Mouse (Mus musculus): ENCODE data around the gene Adamts4.

Adamts4 gene

DNA sequence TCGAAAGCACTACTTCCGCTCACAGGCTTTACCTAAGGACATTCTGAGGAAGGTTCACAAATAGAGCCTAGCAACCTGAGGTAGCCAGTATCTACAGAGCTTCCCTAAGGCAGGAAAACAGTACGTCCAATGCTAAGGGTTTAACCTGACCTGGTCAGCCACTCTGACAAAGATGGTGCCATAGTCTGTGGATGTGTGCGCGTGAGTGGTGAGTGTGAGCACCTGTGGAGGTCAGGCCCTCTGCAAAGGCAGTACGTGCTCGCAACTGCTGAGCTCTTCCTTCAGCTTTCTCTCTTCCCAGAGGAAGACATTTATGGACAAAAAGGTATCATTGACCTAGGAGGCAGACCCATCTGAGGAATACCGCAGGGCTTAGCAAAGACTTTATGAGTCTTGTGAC is 28.2 kb downstream of the Adamts4 start:
- DNase-seq (ENCODE audit: extremely low read depth, low read depth) = no peak

DNA sequence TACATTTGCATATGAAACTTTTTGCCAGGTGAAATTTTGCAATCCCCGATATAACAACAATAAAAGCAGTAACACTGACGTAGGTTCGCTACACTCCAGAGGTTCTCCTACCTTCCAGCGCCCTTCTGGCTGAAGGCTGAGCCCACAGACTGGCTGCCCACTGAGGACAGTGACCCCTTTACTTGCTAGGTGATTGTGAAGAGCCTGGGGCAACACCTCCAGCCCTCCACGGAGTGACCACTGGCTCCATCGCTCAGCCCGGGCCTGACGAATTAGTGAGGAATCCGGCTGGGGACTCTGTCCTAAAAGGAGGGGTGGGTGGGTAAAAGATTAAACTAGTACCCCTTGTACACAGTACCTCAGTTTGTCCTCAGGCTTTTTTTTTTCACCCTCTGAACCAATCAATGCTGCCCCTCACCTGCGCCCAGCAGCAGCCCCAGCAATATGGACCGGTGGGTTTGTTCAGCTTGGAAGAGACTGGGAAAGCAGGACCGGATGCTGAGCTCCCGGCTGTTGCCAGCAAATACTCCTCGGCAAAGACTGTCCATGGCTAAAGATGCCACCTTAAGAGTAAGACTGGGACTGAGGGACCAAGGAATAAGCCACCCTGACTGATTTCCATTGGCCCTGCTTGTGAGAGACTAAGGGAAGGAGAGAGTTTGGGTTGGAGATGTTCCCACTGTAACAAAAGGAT is 28.9 kb downstream of the Adamts4 start:
- no peak for DNase-seq (ENCODE audit: extremely low read depth, low read depth)

DNA sequence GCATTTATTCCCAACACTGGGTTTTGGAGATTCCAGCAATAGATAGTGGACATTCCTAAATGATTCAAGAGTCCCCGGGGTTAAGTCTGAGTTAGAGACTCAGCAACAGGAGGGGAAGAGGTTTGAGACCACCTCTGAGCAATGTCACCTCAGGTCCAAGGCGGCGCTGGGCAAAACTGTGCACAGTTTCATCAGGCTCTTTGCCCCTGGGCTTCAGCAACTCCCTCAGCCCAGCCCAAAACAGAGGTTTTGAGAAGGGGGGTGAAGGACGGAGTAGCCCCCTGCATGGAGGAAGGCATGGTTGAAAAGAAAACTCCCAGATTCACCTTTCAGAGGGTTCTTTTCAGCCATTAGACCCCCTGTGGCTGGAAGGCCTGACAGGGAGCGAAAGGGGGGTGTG is 29.5 kb downstream of the Adamts4 start:
- DNase-seq (ENCODE audit: extremely low read depth, low read depth) = no peak

DNA sequence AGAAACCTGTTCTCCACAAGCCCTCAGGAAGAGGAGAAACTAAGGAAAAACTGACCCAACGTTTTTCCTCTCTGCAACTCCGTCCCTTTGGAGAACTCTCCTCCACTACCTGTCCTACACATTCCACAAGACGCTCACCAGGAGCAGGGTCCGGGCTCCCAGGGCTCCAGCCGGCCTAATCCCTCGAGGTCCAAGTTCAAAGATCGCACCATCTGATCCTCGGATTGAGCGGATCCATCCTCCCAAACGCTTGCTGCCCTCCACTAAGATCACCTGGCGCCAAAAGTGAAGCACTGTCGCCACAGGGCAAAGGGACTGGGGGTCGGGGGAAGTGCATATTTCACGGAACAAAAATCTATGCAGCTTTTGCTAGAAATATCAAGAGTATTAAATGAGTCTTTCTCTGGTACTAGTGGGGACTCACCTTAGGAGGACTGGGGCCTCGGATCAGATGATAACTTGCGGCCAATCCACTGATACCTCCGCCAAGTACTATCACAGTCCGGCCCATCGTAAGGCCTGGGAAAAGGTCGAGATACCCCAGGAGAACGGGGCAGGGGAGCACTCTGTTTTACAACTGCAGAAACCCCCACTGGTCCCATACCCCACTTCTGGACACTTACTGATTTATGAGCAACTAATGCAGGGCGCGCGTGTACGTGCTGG is 30.2 kb downstream of the Adamts4 start:
- no peak for DNase-seq (ENCODE audit: extremely low read depth, low read depth)

DNA sequence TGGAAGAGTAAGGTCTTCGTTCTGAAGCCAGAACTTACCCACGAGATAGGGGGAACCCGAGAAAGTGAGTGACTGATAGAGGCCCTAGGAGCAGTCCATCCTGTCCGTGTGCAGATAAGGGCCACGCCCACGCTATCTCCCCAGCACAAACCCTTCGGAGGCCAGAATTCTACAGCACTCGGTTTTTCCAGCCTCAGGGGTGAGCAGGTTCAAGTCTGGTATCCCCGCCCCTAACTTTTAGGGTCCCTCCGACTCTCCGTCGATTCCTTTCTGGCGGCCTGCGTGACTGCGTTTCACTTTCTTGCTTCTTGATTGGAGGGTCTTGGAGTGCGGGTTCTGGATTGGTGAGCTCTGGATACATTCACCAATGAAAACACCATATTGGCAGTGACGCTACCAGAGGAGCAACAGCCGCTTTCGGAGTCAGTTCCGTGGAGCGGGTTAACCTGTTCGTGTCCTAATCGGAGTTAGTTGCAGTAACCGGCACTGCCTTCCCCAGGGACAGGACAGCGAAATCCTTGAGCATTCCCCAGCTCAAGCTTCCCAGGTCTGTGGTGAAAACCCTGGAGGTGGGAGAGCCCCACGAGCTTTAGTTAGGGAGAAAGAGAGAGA is 30.8 kb downstream of the Adamts4 start, which contains the start of gene Ppox:
Gene Ppox, minus strand, starts transcription at position 271 of the 612 bp plus-strand sequence.
- peak; percentile 100 for DNase-seq (ENCODE audit: extremely low read depth, low read depth)

DNA sequence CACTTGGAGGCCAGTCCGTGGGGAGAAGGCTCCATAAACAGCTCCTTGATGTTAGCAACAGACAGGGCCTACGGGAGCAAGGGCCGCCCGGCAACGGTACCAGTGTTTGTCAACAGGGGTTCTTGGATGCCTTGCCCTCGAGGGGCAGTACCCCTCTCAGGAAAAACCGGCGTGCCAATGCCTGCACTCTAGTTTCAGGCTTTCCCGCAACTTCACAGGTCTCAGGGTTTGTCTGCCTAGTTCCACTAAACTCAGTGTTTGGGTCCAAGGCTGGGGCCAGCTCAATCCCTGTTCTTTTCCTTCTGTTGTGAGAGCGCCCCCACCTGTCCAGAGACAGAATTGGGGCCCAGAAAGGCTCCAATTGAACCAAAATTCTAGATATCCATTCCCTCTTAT is 31.3 kb downstream of the Adamts4 start:
- peak; percentile 73 for DNase-seq (ENCODE audit: extremely low read depth, low read depth)

DNA sequence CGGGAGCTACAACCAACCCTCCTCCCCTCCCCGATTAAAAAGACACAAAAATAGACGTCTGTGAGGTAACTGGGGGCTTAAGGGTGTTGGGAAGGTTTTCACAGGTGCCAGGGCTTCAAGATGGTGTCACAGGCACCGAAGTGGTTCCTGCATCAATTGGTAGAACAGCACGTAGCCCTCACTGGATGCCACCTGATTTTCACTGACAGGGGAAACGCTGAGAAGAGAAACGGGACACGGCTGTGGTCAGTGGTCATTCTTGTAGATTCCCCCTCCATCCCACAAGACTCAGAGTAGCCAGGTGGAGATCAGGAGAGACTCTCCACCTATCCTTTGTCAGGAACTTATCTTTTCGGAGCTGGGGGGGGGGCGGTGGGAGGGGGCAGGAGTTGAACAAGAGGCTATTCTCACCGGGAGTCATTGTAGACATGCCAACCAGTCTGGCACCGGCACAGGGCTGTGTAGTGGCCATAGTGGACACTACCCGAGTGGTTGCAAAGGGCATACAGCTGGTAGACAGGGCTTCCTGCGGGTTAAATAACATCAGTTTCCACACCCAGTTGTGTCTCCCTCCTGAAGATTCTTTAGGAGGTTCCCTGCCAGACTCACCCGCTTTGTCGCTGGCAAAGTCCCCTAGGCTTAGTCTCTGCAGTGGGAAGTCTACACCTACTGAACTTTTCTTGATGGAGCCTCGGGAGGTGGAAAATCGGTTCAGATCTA is 32.0 kb downstream of the Adamts4 start:
- DNase-seq (ENCODE audit: extremely low read depth, low read depth) = no peak

DNA sequence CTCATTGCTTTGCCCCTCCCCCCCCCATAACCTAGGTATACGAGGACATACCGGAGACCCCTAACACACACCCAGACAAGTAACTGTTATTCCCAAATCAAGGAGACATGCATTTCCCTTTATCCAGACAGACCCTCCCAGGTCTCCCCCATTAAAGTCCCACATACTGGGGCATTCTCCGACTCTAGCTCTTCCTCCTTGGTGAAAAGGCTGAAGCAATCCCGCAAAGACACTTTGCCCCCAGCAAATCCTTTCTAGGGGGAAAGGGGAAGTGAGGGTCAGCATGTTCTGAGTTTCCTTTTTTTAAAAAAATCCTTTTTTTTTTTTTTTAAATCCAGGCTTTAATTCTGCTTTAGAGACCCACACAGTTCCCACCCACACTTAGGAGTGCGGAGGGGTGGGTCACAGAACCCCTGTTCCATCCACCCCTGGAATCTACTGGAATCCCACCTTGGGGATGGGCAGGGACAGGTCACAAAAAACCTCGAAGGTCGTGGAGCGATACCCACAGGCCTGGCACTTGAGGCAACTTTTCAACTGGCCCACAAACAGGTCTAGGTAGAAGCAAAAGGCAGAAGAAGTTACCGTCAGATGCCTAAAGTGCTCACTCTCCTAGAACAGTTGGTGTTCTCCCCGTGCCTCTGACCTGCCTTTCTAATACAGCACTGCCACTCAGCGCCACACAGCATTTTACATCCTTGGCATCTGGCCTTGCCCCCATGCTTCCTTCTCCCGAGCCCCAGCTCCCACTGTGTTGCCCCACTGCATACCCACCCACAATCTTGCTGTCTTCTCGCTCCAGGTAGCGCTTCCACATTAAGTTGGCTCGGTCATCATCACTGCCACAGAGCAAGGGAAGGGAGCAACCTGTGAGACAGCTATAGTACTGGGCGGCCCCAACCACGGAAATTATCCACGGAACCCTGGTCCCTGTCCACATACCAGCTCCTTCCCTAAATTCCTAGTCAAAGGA is 33.3 kb downstream of the Adamts4 start:
- no peak for DNase-seq (ENCODE audit: extremely low read depth, low read depth)

DNA sequence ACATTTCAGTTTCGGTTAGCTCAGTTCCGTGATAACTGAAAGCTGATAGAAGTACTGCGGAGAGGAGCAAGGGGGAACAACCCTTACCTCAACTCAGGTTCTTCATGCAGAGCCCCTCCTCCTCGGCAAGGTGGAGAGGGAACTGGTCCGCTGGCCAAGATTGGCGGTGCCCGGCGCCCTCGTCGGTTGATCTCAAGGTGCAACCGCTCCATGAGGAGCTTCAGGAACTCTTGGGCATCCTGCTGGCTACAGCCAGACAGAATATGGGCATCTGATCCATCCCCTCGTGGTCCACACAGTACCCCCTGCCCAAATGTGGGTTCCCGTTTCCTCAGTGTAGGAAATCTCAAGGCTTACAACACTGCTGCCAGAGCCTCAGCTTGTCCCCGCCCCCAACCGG is 34.3 kb downstream of the Adamts4 start:
- DNase-seq (ENCODE audit: extremely low read depth, low read depth) = no peak

DNA sequence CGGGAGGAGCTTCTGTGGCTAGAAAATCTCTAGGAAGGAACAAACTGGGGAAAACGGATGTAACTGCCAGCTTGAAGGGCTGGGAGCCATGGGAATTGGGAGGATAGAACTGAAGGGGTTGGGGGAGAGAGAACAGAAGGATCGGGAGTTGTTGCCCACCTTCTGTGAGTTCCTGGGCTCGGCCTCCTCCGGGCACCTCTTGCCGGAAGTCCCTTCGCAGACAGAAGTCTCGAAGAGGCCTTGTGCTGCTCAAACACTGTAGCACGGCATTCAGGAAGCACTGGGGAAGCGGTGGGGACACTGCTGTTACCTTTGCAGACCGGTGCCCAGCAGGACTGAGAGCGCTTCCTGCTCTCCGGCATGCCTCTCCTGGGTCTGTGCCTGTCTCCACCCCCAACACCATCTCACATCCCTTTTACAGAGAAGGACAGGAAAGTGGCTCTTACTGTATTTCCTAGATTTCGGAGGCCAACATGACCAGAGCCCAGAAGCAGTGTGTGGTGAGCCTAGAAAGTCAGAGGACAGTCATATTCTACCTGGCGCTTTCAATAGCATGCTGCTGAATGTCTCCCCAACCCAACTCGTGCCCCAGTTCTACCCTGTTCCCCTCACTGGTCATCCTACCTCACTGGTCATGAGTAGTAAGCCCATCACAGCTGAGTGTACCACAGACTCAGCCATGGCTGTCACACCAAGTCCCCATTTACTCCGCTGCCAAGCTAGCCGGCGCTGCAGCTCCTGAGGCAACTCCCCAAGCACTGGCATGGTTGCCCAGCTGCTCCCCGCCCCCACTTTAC is 35.1 kb downstream of the Adamts4 start:
- no peak for DNase-seq (ENCODE audit: extremely low read depth, low read depth)

DNA sequence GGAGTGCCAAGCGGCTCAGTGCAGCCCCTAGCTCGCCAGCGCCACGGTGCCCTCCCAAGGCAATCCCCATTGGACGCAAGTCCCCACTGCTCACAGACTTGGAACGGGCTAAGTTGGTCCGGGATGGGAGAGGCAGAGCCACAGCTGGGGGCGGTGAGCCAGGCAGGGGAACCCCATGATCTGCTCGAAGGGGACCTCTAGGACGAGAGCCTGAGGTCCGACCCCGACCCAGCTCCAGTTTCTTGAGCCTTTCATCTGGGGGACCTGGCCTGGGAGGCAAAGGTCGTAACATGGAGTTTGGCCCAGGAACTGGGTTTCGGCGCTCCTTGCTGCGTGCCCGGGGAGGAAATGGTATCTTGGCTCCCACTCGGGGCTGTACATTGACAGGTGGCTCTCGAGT is 36.3 kb downstream of the Adamts4 start:
- DNase-seq (ENCODE audit: extremely low read depth, low read depth) = no peak

DNA sequence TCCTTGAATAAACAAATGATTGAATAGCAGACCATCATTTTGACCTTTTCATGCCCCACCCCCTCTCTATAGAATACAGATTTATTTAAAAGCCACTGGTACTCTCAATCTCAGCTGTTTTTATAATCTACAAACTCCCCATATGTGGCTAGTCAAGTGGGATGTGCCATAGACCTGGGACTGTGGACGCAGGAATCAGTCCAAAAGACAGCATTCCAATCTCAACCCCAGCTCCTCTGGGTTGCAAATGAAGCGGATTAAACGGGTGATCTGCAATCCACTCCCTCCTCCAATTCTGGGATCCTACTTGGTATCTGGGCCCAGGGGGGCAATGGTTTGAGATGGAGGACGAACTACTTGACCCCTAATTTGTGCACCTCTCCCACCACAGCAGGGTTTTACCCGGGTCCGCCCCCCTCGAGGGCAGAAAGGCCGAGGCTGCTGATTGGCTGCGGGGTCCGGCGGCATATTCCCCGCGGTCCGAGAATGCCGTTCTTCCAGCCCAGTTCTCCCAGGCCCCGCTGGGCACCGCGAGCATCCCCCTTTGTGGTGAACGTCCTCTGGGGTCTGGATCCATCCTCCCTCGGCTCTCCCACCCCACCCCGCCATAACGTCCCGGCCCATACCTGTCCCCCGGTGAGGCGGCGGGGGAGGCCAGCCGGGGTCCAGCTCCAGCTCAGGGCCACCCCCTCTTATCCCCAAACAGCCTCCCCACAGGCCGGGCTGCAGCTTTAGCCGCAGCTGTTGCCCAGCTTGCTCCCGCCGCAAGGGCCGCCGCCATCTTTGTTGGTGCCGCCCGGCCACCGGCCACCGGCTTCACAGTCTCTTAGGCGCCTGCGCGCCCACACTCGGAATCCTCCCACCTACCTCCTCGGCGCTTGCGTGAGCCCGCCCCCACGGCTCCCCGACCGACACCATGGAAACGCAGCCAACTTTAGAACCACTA is 37.2 kb downstream of the Adamts4 start, which contains the start of gene Usp21:
Gene Usp21, minus strand, starts transcription at position 856 of the 946 bp plus-strand sequence.
- peak; percentile 66 for DNase-seq (ENCODE audit: extremely low read depth, low read depth)

DNA sequence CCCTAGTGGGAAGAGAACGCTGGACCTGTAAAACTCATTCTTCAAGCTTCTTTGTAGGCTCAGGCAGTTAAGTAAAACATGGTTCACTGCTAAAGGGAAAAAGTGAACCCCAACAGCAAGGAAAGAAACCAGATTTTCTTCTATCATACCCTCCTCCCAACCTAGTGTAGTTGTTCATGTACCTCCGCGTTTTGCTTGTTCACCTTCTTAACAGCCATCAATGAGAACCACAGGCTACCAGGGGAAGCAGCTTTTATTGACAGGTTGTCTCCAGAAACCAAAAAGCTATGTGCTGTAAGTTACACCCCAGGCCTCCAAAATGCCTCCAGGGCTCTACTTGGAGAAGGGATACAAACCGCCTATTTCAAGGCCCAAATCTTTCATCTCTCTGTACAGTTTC is 38.1 kb downstream of the Adamts4 start:
- no peak for DNase-seq (ENCODE audit: extremely low read depth, low read depth)

DNA sequence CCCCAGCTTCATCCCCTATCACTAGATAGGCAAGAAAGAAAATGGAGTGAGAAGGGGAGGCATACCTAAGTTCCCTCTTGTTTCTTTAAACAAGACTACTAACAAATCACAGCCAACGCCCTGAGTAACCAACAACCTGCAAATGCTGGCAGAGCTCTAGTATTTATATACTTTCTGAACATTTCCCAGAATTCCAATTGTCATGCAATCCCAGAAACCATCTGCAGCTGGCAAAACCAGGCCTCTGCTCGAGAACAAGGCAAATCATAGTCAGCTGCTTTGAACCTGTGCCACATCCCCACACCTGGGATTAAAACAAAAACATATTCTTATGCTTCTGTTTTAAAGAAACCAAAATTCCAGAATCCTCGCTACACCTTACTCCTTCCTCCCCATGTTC is 43.1 kb downstream of the Adamts4 start:
- DNase-seq (ENCODE audit: extremely low read depth, low read depth) = no peak

DNA sequence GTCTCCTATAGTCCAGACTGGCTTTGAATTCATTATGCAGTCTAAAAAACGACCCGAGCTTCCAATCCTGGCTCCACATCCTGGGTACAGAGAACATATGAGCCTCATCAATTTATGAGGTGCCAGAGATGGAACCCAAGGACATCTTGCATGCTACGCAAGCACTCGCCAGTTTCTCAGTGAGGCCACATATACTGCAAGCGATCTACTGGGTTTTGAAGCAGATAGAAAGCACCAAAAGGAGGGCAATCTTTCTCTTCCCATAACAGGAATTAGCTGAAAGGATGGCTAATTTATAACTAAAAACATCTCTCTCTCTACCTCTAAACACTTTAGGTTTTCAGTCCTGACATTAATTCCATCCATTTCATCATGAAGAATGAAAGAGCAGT is 43.7 kb downstream of the Adamts4 start:
- no peak for DNase-seq (ENCODE audit: extremely low read depth, low read depth)

DNA sequence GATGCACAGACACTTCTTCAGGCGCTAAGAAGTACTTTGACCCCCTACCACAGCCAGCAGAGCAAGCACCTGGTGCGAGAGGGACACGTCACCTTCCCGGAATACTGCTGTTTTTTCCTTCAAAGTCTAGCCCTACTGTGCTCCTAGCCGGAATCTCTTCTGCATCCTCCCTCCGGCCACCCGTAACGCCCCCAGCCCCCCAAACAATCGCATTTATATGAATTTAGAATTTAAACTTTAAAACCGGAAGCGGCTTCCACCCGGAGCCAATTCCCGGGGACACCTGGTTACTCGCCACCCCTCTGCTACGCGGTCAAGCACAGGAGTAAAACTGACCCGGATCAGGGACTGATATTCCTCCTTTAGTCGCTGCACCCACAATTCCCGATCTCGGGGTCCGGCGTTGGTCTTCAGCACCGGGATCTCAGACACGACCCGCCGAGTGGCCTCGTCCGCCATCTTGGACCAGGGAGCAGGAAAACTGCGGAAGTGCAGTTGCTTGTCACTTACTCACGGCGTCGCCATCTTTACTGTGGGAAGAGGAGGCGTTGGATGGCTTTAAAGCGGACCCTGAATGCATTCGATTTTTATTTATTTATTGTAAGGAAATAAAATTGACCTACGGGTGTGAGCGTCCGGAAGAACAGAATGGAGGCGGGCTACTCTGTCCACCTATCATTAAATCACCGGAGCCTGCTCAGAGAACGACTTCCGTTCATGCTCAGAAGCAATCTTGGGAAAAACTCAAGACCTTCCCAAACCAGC is 44.3 kb downstream of the Adamts4 start, which contains the start of gene Ufc1:
Gene Ufc1, minus strand, starts transcription at position 727 of the 765 bp plus-strand sequence.
- DNase-seq (ENCODE audit: extremely low read depth, low read depth) = peak; percentile 85

DNA sequence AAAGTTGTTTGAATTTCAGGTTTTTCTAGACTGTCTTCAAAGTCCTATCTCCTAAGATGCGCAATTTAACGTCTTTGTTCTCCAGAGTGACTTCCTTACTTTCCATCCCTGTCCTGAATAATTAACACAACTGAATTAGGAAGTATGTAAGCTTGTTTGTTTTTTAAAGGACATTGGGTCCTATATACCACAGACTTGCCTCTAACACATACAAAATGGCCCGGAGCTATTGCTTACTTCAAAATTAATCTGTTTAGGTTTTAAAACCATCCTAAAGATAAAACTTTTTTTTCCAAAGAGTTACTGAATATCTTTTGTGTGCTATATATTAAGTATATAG is 44.8 kb downstream of the Adamts4 start:
- DNase-seq (ENCODE audit: extremely low read depth, low read depth) = no peak

DNA sequence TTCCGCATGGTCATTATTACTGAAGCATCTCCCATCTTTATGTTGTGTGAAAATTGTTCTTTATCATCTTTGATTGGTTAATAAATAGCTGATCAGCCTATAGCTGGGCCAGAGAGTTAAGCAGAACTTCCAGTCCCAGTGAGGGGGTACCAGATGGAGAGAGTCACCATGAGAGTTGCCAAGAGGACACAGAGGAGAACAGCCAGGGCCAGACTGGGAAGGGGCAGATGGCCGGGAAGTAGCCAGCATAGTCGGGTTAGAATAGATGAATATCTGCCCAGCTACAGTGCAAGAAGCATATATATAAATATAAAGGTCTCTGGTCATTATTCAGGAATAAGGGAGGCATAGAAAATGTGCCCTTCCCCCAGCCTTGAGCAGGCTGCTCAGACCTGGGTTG is 48.0 kb downstream of the Adamts4 start:
- DNase-seq (ENCODE audit: extremely low read depth, low read depth) = no peak

Data from MEL-GATA-1-ER (cell line).